In the genomic region with DNA sequence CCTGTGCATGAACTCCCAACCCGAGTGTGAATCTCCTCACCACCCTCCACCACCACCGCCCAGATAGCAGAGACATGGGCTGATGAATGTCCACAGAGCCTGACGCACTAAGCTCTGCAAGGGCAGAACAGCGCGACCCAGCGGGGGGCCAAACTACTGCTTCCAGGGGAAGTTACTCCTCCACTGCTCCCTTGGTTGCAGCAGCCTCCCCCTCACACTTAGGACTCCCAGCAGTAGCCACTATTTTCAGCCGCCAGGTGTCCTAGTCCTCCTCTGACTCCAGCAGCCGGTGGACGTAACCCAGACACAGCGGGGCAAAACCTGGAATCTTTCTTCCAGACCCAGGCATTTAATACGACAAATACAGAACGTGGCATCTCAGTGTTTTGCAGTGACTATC, we compare ENCODE assay signal across 8 mouse cellular contexts. TPM values are rescaled to one million over a fixed set of nuclear protein-coding genes. Genes with fewer than 3 reads are reported as not detected.
DNase-seq lines count a peak whose midpoint lies in the region; ATAC-seq and TF ChIP-seq lines count a peak whose summit lies in the region.

No protein-coding gene starts in this region.

- H3K36me3 ChIP-seq in ES-Bruce4 (ENCODE audit: control insufficient read depth, insufficient read depth, low read length, poor library complexity, severe bottlenecking) = no peaks in the 10 kb centered on the region
- H3K36me3 ChIP-seq in midbrain, embryonic 14.5 days (ENCODE audit: control insufficient read depth, insufficient read depth, low read length) = no peaks in the 10 kb centered on the region

- no peak for TF ChIP-seq POLR2A in ES-Bruce4 (IDR thresholded peaks at IDR 0.05; ENCODE audit: insufficient read depth, low read length)

- H3K9ac ChIP-seq in ES-Bruce4 (ENCODE audit: low read depth, poor library complexity, severe bottlenecking) = no peak overlapping the region
- H3K9ac ChIP-seq in midbrain, embryonic 14.5 days (replicated peaks; ENCODE audit: low read length) = no peak overlapping the region

- peak; percentile 52 for TF ChIP-seq CTCF in ES-Bruce4 (IDR thresholded peaks at IDR 0.05; ENCODE audit: low read depth, low read length)

- intact Hi-C loops in gastrocnemius, postnatal 14 days (cut with DNase I; ENCODE audit: low total_unique reads) = no loop called here

- no peak for TF ChIP-seq EP300 in ES-Bruce4 (IDR thresholded peaks at IDR 0.05; ENCODE audit: insufficient read depth, low read depth, low read length)

- H3K27ac ChIP-seq in ES-Bruce4 (ENCODE audit: insufficient read depth, low read length) = no peak overlapping the region
- H3K27ac ChIP-seq in midbrain, embryonic 14.5 days (replicated peaks; ENCODE audit: low read depth, low read length) = no peak overlapping the region

- no peaks in the 10 kb centered on the region for H3K9me3 ChIP-seq in ES-Bruce4 (replicated peaks; ENCODE audit: control insufficient read depth, insufficient read depth, low read length, poor library complexity, severe bottlenecking)
- H3K9me3 ChIP-seq in midbrain, embryonic 14.5 days (ENCODE audit: control insufficient read depth, low read length) = no peaks in the 10 kb centered on the region

- H3K4me3 ChIP-seq in ES-Bruce4 (ENCODE audit: low read depth, low read length) = no peak overlapping the region
- no peak overlapping the region for H3K4me3 ChIP-seq in midbrain, embryonic 14.5 days (replicated peaks; ENCODE audit: low read depth, low read length)

- H3K27me3 ChIP-seq in ES-Bruce4 (ENCODE audit: control insufficient read depth, insufficient read depth, low read length, poor library complexity, severe bottlenecking) = no peaks in the 10 kb centered on the region
- no peaks in the 10 kb centered on the region for H3K27me3 ChIP-seq in midbrain, embryonic 14.5 days (ENCODE audit: control insufficient read depth, insufficient read depth, low read length)

- peak; percentile 42; the same call in 1 of the 2 replicates for ATAC-seq in common myeloid progenitor, adult 5-6 weeks (replicated peaks; ENCODE audit: low read depth, poor library complexity, severe bottlenecking)
- ATAC-seq in midbrain, embryonic 14.5 days (ENCODE audit: low FRiP score, low TSS enrichment) = no peak

- H3K4me2 ChIP-seq in midbrain, embryonic 14.5 days (ENCODE audit: low read length) = no peak overlapping the region

- no peaks in the 10 kb centered on the region for H3K4me1 ChIP-seq in ES-Bruce4 (ENCODE audit: control insufficient read depth, insufficient read depth, low read length)
- no peaks in the 10 kb centered on the region for H3K4me1 ChIP-seq in midbrain, embryonic 14.5 days (ENCODE audit: control insufficient read depth, insufficient read depth, low read length)

- WGBS in midbrain, embryonic 14.5 days = 11% methylated on average over 12 of the region's 12 CpGs

- peak; percentile 10 for DNase-seq in gastrocnemius, postnatal 14 days
- DNase-seq in gastrocnemius, adult 8-10 months (ENCODE audit: low spot score in 2 of 2) = no peak
- DNase-seq in kidney, adult 11 months = peak; percentile 15
- peak; percentile 45 for DNase-seq in midbrain, embryonic 14.5 days
- no peak for DNase-seq in c-Kit-positive CD71-positive TER-119-positive erythroid progenitor cells, embryonic 14.5 days (ENCODE audit: low spot score)
- no peak for DNase-seq in left cerebral cortex, adult 11 months (ENCODE audit: low spot score)

RNA-seq across cellular contexts. Expression of gene Zfp871, which starts 34.5 kb away (rescaled TPM):
- total RNA-seq in gastrocnemius, postnatal 14 days (2021) = 10 to 100 TPM; 22.2 to 24.0 TPM
- total RNA-seq in gastrocnemius, adult 8-10 months (2022) = 10 to 100 TPM; 20.6 to 27.2 (median 22.8) TPM
- polyA plus RNA-seq in ES-Bruce4 (2011; ENCODE audit: insufficient read depth, insufficient read length, low read depth, missing spikeins) = 43.8 and 54.5 TPM in 2 replicates
- 29.4 and 38.3 TPM in 2 replicates for total RNA-seq in common myeloid progenitor, adult 5-6 weeks (2017)
- 67.6 and 81.3 TPM in 2 replicates for polyA plus RNA-seq in midbrain, embryonic 14.5 days (2014; fragmentation: Nextera tagmentation; extraction: Ambion mirVana)

RNA-seq across cellular contexts. Expression of gene Zfp811, which starts 56.1 kb away (rescaled TPM):
- total RNA-seq in gastrocnemius, postnatal 14 days (2021) = under 1 TPM; 0.18 to 0.33 TPM
- total RNA-seq in gastrocnemius, adult 8-10 months (2022) = under 1 TPM in 3 of 4 experiments, not detected in 1; 0.13 to 0.24 (median 0.22) TPM
- polyA plus RNA-seq in ES-Bruce4 (2011; ENCODE audit: insufficient read depth, insufficient read length, low read depth, missing spikeins) = 8.0 and 8.4 TPM in 2 replicates
- not detected in 2 replicates for total RNA-seq in common myeloid progenitor, adult 5-6 weeks (2017)
- 43.9 and 54.3 TPM in 2 replicates for polyA plus RNA-seq in midbrain, embryonic 14.5 days (2014; fragmentation: Nextera tagmentation; extraction: Ambion mirVana)

Comparison
In these comparisons a context has a peak if more than half of its experiments do, and no peak if none do; other contexts are left out.
1. DNase-seq: peak in gastrocnemius, postnatal 14 days (single experiment), kidney, adult 11 months (single experiment) and midbrain, embryonic 14.5 days (single experiment); none in gastrocnemius, adult 8-10 months (0 of 2), c-Kit-positive CD71-positive TER-119-positive erythroid progenitor cells, embryonic 14.5 days (single experiment) and left cerebral cortex, adult 11 months (single experiment).